Mouse (Mus musculus): Measurements from ENCODE around the gene Aff1. TPM values are rescaled to one million over a fixed set of nuclear protein-coding genes. Genes with fewer than 3 reads are reported as not detected.
A peak's percentile ranks its signal among the peaks of the same experiment; 100 is the strongest.

Aff1 gene
- polyA plus RNA-seq, 1 experiment from 2014 or later: 4.3 TPM

- no peak for DNase-seq (ENCODE audit: low spot score)
- TF ChIP-seq EP300 (optimal IDR thresholded peaks at IDR 0.05) (no peak), CTCF (IDR thresholded peaks at IDR 0.05; ENCODE audit: low read depth) (no peak)
- no peak for ATAC-seq (ENCODE audit: low FRiP score, low TSS enrichment)
- H3K4me1 ChIP-seq (replicated peaks; ENCODE audit: control insufficient read depth, insufficient read depth): no peaks in the 10 kb centered on the region
- H3K36me3 ChIP-seq (ENCODE audit: control insufficient read depth, insufficient read depth, low read length): peaks cover 21% of the 10 kb centered on the region; the same call in 1 of the 2 replicates
- no peaks in the 10 kb centered on the region for H3K9me3 ChIP-seq (ENCODE audit: control insufficient read depth, low read length)
- no peak overlapping the region for H3K9ac ChIP-seq (ENCODE audit: low read length)
- WGBS: 82% methylated on average over 10 of the region's 10 CpGs
- no peaks in the 10 kb centered on the region for H3K27me3 ChIP-seq (ENCODE audit: control insufficient read depth, insufficient read depth, low read length)
- no peak overlapping the region for H3K4me3 ChIP-seq (ENCODE audit: low read depth, low read length)
- H3K27ac ChIP-seq (replicated peaks): no peak overlapping the region
- H3K4me2 ChIP-seq (replicated peaks; ENCODE audit: low read depth): no peak overlapping the region
Measured at GRCm38 (mm10) chr5:103846154-103846551, 154.0 kb downstream of the Aff1 start.

GRCm38 (mm10) chr5:103846609-103847008 lies 154.4 kb downstream of the Aff1 start:
- H3K27me3 ChIP-seq (ENCODE audit: control insufficient read depth, insufficient read depth, low read length): no peaks in the 10 kb centered on the region
- H3K4me2 ChIP-seq (replicated peaks; ENCODE audit: low read depth): no peak overlapping the region
- ATAC-seq (ENCODE audit: low FRiP score, low TSS enrichment) (no peak), DNase-seq (ENCODE audit: low spot score) (no peak)
- H3K4me1 ChIP-seq (replicated peaks; ENCODE audit: control insufficient read depth, insufficient read depth): no peaks in the 10 kb centered on the region
- peaks cover 22% of the 10 kb centered on the region; the same call in 1 of the 2 replicates for H3K36me3 ChIP-seq (ENCODE audit: control insufficient read depth, insufficient read depth, low read length)
- H3K4me3 ChIP-seq (ENCODE audit: low read depth, low read length): no peak overlapping the region
- WGBS: 76% methylated on average over 5 of the region's 5 CpGs
- TF ChIP-seq EP300 (optimal IDR thresholded peaks at IDR 0.05) (no peak), CTCF (IDR thresholded peaks at IDR 0.05; ENCODE audit: low read depth) (no peak)
- no peak overlapping the region for H3K9ac ChIP-seq (ENCODE audit: low read length)
- no peak overlapping the region for H3K27ac ChIP-seq (replicated peaks)
- H3K9me3 ChIP-seq (ENCODE audit: control insufficient read depth, low read length): no peaks in the 10 kb centered on the region

DNA sequence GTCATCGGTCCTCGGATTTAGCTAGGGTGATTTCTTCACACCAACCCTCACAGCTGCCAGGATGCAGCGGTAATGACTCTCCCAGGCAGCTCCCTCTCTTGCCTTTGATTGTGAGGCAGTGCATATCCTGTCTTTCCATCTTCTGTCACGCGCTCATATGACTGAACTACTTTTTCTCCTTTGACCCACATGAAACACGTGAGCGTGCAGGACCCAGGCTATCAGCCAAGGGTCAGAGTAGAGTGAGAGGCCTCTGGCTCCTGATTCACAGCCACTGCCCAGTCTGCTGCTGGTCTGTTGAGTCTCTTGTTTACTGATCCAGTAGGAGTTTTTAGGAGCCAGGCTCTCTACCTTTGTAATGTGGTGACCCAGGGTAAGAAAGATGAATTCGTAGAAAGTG lies 156.4 kb downstream of the Aff1 start:
- Histone ChIP-seq H3K4me2 (replicated peaks; ENCODE audit: low read depth) (no peak overlapping the region), H3K4me1 (replicated peaks; ENCODE audit: control insufficient read depth, insufficient read depth) (no peaks in the 10 kb centered on the region), H3K9ac (ENCODE audit: low read length) (no peak overlapping the region), H3K36me3 (ENCODE audit: control insufficient read depth, insufficient read depth, low read length) (peaks cover 21% of the 10 kb centered on the region; the same call in 1 of the 2 replicates), H3K9me3 (ENCODE audit: control insufficient read depth, low read length) (no peaks in the 10 kb centered on the region), H3K27me3 (ENCODE audit: control insufficient read depth, insufficient read depth, low read length) (no peaks in the 10 kb centered on the region), H3K27ac (replicated peaks) (no peak overlapping the region), H3K4me3 (ENCODE audit: low read depth, low read length) (no peak overlapping the region)
- ATAC-seq (ENCODE audit: low FRiP score, low TSS enrichment) (peak; percentile 33; the same call in 1 of the 2 replicates), DNase-seq (ENCODE audit: low spot score) (no peak)
- WGBS: 85% methylated on average over 8 of the region's 8 CpGs
- TF ChIP-seq EP300 (optimal IDR thresholded peaks at IDR 0.05) (no peak), CTCF (IDR thresholded peaks at IDR 0.05; ENCODE audit: low read depth) (no peak)

GRCm38 (mm10) chr5:103852756-103853549 lies 160.8 kb downstream of the Aff1 start:
- H3K4me3 ChIP-seq (ENCODE audit: low read depth, low read length): no peak overlapping the region
- H3K9ac ChIP-seq (ENCODE audit: low read length): no peak overlapping the region
- TF ChIP-seq EP300 (optimal IDR thresholded peaks at IDR 0.05) (no peak), CTCF (IDR thresholded peaks at IDR 0.05; ENCODE audit: low read depth) (no peak)
- no peaks in the 10 kb centered on the region for H3K4me1 ChIP-seq (replicated peaks; ENCODE audit: control insufficient read depth, insufficient read depth)
- H3K27me3 ChIP-seq (ENCODE audit: control insufficient read depth, insufficient read depth, low read length): no peaks in the 10 kb centered on the region
- no peak overlapping the region for H3K27ac ChIP-seq (replicated peaks)
- no peaks in the 10 kb centered on the region for H3K9me3 ChIP-seq (ENCODE audit: control insufficient read depth, low read length)
- no peak overlapping the region for H3K4me2 ChIP-seq (replicated peaks; ENCODE audit: low read depth)
- DNase-seq (ENCODE audit: low spot score) (no peak), ATAC-seq (ENCODE audit: low FRiP score, low TSS enrichment) (no peak)
- 84% methylated on average over 4 of the region's 4 CpGs for WGBS
- peaks cover 18% of the 10 kb centered on the region; the same call in 1 of the 2 replicates for H3K36me3 ChIP-seq (ENCODE audit: control insufficient read depth, insufficient read depth, low read length)

GRCm38 (mm10) chr5:103854041-103854806 lies 162.1 kb downstream of the Aff1 start:
- DNase-seq (ENCODE audit: low spot score) (no peak), ATAC-seq (ENCODE audit: low FRiP score, low TSS enrichment) (no peak)
- no peak overlapping the region for H3K27ac ChIP-seq (replicated peaks)
- H3K27me3 ChIP-seq (ENCODE audit: control insufficient read depth, insufficient read depth, low read length): no peaks in the 10 kb centered on the region
- H3K9me3 ChIP-seq (ENCODE audit: control insufficient read depth, low read length): no peaks in the 10 kb centered on the region
- peaks cover 18% of the 10 kb centered on the region; the same call in 1 of the 2 replicates for H3K36me3 ChIP-seq (ENCODE audit: control insufficient read depth, insufficient read depth, low read length)
- H3K9ac ChIP-seq (ENCODE audit: low read length): no peak overlapping the region
- H3K4me3 ChIP-seq (ENCODE audit: low read depth, low read length): no peak overlapping the region
- H3K4me2 ChIP-seq (replicated peaks; ENCODE audit: low read depth): no peak overlapping the region
- no peaks in the 10 kb centered on the region for H3K4me1 ChIP-seq (replicated peaks; ENCODE audit: control insufficient read depth, insufficient read depth)
- WGBS: 74% methylated on average over 17 of the region's 17 CpGs
- no peak for TF ChIP-seq EP300 (optimal IDR thresholded peaks at IDR 0.05)
- peak; percentile 34 for TF ChIP-seq CTCF (IDR thresholded peaks at IDR 0.05; ENCODE audit: low read depth)

All from stomach, postnatal 0 days (tissue).